Mouse (Mus musculus): ENCODE data around the gene Cbs.

The Cbs gene

DNA sequence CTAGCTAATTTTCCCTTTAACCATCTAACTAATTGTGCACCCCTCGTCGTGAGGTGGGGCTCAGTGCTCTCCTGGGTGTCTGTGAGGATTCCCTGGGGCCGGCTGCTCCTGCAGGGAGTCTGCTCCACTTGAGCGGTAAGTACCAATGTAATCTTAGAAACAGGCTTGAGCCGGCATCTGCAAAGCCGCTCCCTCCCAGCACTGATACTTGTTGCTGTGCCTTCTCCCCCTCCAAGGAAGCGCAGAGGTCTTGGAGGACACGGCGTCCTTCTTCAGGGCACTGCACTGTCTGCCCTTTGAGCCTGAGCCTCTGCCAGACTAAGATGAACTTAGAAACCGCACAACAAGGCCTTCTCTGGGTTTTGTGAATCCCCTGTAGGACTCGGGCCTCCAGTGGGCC, 46.2 kb downstream of the Cbs start:
- in situ Hi-C loops (cut with MseI, MboI) = no loop called here

DNA sequence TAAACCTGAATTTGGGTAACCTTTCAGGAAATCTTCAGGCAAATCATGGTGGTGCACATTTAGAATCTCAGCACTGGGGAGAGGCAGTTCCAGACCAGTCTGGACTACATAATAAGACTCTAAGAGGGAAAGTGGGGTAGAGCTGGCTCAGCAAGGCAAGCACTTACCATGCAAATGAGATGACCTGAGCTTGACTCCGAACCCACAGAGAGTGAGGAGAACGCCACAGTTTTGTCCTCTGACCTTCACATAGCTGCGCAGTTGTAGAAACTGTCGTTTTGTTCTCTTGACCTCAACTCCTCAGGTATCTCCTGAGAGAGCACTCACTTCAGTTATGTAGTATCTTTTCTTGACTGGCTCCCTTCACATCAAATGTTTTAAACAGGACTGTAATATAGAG, 48.3 kb downstream of the Cbs start:
- in situ Hi-C loops (cut with MseI, MboI) = no loop called here

- in situ Hi-C loops (cut with MseI, MboI) = no loop called here
These were observed 48.9 kb downstream of the Cbs start for GRCm38 (mm10) chr17:31588115-31588514.

GRCm38 (mm10) chr17:31583781-31584180, 53.3 kb downstream of the Cbs start:
- in situ Hi-C loops (cut with MseI, MboI) = no loop called here

DNA sequence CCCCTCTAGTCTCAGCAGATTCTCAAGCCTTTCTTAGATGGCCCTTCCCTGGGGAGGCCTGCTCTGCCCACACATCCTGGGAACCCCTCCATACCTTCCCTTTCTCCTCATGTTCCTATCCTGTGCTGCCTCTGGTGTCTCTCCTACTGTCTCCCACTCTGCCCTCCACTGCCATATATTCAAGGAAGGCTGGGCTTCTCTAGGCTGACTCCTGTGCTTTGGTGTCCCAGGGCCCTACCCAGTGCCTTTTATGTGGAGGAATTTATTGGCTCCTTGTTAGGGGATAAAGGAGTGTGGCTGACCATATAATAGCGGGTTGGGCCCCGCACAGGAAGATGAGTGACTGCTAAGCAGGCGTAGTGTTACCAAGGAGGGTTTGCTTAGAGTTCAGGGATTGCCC, 53.9 kb downstream of the Cbs start:
- in situ Hi-C loops (cut with MseI, MboI) = no loop called here

DNA sequence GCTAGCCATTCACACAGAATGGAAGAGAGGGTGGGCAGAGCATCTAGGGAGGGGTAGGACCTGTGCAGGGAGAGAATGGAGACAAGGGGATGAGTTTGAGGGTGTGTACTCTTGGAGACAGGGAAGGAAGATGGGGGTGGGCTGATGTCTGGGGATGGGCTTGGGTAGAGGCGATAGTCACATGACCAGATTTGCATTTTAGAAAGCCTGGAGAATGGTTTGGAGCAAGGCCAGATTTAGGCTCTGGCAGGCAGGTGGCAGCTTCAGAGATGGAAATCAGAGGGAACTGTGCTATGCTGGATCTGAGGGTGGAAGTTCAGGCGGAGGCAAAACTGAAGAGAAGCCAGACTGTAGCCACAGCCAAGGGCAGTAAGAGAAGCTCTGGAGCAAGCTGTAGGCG, 56.7 kb downstream of the Cbs start:
- in situ Hi-C loops (cut with MseI, MboI) = no loop called here

DNA sequence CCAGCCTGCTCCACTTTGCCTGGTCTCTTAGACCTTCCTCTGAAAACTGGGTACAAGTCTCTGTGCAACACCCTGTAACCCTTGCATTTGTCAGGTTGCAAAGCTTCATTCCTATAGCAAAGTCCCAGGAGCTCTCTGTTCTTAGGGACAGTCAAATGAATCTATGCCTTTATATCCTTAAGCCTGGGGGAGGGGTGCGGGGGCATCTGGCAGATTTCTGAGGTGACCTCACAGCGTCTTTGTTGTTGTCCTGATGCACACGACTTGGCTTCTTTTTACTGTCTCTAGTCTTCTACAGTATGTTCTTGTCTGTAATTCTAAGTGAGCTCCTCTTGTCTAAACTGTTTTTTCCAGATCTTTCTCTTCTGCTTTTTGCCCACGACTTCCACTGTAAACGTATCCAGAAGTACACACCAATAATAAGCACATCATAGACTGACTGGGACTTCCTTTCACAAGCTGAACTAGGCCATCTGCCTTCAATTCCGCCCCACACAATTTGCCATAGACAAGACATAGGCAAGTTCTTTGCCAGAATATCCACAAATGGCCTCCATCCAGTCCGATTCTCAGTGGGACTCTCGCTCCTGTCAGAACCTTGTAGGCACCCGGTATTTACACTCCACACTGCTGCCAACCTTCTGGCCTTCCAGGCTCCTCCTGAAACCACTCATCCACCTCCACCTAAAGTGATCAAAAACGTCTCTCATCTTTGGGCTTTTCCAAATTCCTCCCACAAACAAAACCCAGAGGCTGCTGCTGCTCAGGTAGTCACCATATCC, 60.5 kb downstream of the Cbs start:
- in situ Hi-C loops (cut with MseI, MboI) = no loop called here

DNA sequence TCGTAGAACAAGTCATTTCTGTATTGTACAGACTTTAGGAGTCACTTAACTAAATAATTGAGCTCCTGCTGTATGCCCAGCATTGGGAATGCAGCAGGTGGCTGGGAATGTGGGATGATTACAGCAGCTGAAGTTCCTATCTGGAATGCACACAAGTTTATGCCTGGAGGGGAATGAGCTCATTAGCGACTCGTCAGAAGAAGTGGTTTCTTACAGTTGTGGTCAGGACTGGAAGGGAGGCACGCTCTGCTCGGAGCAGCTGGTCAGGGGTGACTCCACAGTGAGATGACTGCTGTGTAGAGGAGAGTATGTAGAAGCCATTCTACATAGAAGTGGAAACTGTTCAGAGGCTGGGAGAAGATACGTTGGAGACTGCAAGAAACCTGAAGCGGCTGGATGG, 62.4 kb downstream of the Cbs start:
- in situ Hi-C loops (cut with MseI, MboI) = no loop called here

DNA sequence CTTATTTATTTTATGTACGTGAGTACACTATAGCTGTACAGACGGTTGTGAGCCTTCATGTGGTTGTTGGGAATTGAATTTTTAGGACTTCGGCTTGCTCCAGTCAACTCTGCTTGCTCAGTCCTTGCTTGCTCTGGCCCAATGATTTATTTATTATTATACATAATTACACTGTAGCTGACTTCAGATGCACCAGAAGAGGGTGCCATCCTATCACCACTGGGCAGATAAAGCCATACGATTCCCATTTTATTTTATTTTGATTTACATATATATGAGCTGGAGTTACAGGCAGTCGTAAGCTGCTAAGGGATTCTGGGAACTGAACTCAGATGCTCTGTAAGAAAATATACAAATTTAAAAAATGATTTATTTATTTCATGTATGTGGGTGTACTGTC, 65.3 kb downstream of the Cbs start:
- in situ Hi-C loops (cut with MseI, MboI) = no loop called here

- in situ Hi-C loops (cut with MseI, MboI) = no loop called here
These were observed 66.6 kb downstream of the Cbs start for GRCm38 (mm10) chr17:31570321-31570925.

DNA sequence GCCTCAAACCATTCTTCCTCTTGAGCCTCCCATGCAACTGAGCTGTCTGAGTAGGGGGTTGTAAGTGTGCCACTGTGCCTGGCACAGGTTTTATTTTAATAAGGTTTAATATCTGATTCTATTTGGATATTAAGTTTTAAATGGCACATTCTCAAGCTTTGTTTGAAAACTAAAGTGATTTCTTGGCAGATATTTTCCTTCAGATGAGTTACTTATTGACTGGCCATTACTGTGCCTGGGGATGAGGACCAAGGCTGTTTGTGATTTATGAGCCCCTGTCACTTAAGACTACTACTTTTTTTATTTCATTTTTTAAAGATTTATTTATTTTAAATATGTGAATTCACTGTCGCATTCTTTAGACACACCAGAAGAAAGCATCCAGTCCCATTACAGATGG, 67.3 kb downstream of the Cbs start:
- in situ Hi-C loops (cut with MseI, MboI) = no loop called here

DNA sequence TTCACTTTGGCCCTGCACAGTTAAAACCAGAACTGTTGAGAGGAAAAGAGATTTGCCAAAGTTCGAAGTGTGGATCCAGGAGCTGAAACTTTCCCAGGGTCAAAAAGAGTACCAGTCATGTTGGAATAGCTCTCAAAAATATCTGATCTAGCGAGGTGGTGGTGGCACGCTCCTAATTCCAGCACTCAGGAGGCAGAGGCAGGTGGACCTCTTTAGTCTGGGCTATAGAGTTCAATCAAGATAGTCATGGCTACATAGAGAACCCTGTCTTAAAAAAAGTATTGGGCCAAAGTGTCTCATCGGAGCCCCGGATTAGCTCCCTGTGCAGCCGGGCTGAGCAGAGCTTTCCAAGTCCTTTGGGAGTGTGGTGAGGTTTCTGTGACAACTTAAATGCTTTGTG, 70.8 kb downstream of the Cbs start:
- in situ Hi-C loops (cut with MseI, MboI) = no loop called here

GRCm38 (mm10) chr17:31565141-31566056, 71.6 kb downstream of the Cbs start:
- in situ Hi-C loops (cut with MseI, MboI) = no loop called here

DNA sequence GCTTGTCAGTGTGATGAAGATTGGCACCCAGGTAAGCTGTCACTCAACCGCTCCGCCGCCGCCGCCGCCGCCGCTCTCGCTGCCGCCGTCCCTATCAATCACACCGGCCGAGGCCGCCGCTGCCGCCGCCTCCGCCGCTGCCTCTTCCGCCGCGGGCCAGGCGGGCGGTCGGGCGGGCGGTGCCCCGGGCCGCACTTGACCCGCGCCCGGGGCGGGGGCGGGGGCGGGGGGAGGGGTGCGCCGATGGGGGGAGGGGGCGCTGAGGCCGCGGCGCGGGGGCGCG, 72.2 kb downstream of the Cbs start:
- in situ Hi-C loops (cut with MseI, MboI) = no loop called here

- in situ Hi-C loops (cut with MseI, MboI) = no loop called here
These were observed 72.8 kb downstream of the Cbs start, which contains the start of gene Pknox1 for GRCm38 (mm10) chr17:31564015-31564857. Pknox1 (plus strand) TSS chr17:31564734.

GRCm38 (mm10) chr17:31563632-31564014, 73.4 kb downstream of the Cbs start:
- in situ Hi-C loops (cut with MseI, MboI) = no loop called here

DNA sequence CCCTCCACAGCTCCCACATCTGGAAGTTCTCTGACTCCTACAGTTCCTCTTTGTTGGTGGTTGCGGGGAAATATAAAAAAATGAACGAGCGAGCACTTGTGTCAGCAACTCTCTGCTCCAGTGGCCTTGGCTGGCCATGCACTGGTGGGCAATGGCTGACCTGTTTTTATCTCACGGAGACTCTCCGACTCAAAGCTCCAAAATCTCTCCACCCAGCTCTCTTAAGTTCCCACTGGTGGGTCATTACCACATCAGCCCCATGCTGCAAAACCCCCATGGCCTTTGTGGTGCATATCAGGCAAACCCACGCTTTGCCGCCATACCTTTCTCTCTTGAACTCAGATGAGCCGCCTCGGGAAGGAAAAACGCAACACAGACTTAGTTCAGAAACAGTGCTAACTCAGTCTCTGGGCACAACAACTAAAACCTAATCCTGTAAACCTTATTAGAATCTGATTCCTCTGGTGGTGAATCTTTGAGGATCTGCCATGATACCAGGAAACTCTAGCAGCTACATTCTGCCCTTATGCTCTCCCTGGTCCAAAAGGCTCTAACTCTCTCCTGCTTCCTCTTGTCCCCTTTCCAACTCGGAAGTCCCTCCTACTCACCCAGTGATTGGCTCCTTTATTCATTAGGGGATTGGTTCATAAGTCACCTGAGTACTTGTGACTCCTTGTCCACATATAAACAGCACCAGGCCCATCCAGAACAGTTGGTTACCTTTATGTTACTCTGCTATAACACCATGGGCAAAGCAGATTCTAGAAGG, 77.8 kb downstream of the Cbs start:
- in situ Hi-C loops (cut with MseI, MboI) = no loop called here

All from mouse trophoblast stem cell (cell line).